Mouse (Mus musculus): ENCODE results near the gene Sumo2.
"Not testable (repeated sequence)": the region's sequence is repeated elsewhere in the genome, so short reads cannot be mapped to it uniquely, and the experiment has no call there.

Gene Sumo2

GRCm38 (mm10) chr11:115483726-115484125 is 52.4 kb downstream of the Sumo2 start:
- peak; percentile 75 for DNase-seq (ENCODE audit: low read depth, low spot score)

GRCm38 (mm10) chr11:115483278-115483677 is 52.8 kb downstream of the Sumo2 start:
- no peak for DNase-seq (ENCODE audit: low read depth, low spot score)

- DNase-seq (ENCODE audit: low read depth, low spot score): no peak
Measured at GRCm38 (mm10) chr11:115481553-115482259, 54.4 kb downstream of the Sumo2 start.

- no peak for DNase-seq (ENCODE audit: low read depth, low spot score)
Measured at GRCm38 (mm10) chr11:115478296-115478938, 57.7 kb downstream of the Sumo2 start.

- not testable (repeated sequence) for DNase-seq (ENCODE audit: low read depth, low spot score)
Measured at GRCm38 (mm10) chr11:115477388-115477787, 58.7 kb downstream of the Sumo2 start.

GRCm38 (mm10) chr11:115476630-115477029 is 59.4 kb downstream of the Sumo2 start:
- not testable (repeated sequence) for DNase-seq (ENCODE audit: low read depth, low spot score)

GRCm38 (mm10) chr11:115475758-115476237 is 60.3 kb downstream of the Sumo2 start:
- no peak for DNase-seq (ENCODE audit: low read depth, low spot score)

GRCm38 (mm10) chr11:115475025-115475757 is 60.9 kb downstream of the Sumo2 start, which contains the start of gene Armc7:
Gene Armc7, plus strand, starts transcription at chr11:115475667.
- DNase-seq (ENCODE audit: low read depth, low spot score): peak; percentile 90

- peak; percentile 93 for DNase-seq (ENCODE audit: low read depth, low spot score)
Measured at GRCm38 (mm10) chr11:115473626-115474275, 62.3 kb downstream of the Sumo2 start.

All from retina, postnatal 7 days (tissue).